Mouse (Mus musculus): ENCODE measurements around the gene Crocc2. TPM values are rescaled to one million over a fixed set of nuclear protein-coding genes. Genes with fewer than 3 reads are reported as not detected.

Crocc2 gene
- polyA plus RNA-seq, 1 experiment from 2014 or later: not detected

DNA sequence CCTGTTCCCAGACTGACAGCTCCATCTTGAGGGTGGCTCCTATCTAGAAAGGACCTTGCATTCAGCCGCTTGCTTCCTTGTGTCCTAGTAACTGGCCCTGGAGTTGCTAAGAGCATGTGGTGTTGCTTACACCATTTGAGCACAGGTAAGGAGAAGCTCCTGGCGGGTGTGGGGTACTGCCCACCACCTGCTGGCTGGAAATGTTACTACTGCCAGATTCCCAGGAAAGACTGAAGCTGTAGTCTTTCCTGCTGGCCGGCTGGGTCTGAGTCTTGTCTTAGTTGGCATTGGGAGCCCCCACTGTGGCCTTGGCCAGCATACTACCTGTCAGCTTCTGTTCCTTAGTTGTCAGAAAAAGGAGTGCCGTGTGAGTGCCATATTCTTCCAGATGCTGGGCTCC is 69.7 kb downstream of the Crocc2 start:
- 50% methylated on average over 4 of the region's 4 CpGs for WGBS (ENCODE audit: insufficient replicate concordance)
- no peak overlapping the region for H3K27ac ChIP-seq (ENCODE audit: low read depth)
- no peaks in the 10 kb centered on the region for H3K36me3 ChIP-seq (replicated peaks; ENCODE audit: insufficient read depth, low read length)
- no peak for DNase-seq
- peaks cover 13% of the 10 kb centered on the region for H3K4me1 ChIP-seq (ENCODE audit: insufficient read depth)
- peaks cover 27% of the 10 kb centered on the region for H3K27me3 ChIP-seq (ENCODE audit: insufficient read depth, low read length)
- peak; percentile 44 for TF ChIP-seq CTCF (IDR thresholded peaks at IDR 0.05; ENCODE audit: low read depth)
- TF ChIP-seq EP300 (IDR thresholded peaks at IDR 0.05; ENCODE audit: low read depth): no peak
- ATAC-seq: no peak
- no peak overlapping the region for H3K4me3 ChIP-seq (ENCODE audit: low read depth, low read length)
- no peak overlapping the region for H3K9ac ChIP-seq (replicated peaks)
- H3K4me2 ChIP-seq (ENCODE audit: low read depth, low read length): no peak overlapping the region
- H3K9me3 ChIP-seq (ENCODE audit: low read length): no peaks in the 10 kb centered on the region

DNA sequence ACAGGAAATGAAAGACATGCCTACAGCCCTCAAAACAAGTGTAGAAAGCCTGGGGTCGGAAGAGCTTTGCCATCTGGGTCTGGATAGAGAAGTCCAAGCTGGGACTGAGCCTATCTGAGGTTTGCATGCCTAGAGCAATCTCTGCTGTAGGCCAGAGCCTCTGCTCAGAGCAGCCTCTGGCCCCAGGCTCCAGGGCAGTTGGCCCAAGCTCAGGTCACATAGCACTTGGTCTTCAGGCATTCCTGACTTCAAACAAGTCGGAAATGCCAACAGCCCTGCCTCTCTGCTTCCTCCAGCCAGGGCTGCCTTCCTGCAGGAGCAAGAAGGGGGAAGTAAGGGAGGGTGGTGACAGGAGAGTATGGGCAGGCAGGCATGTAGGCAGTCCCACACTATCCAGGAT is 77.4 kb downstream of the Crocc2 start:
- H3K9me3 ChIP-seq (ENCODE audit: low read length): no peaks in the 10 kb centered on the region
- DNase-seq (no peak), ATAC-seq (no peak)
- H3K4me2 ChIP-seq (ENCODE audit: low read depth, low read length): no peak overlapping the region
- no peaks in the 10 kb centered on the region for H3K36me3 ChIP-seq (replicated peaks; ENCODE audit: insufficient read depth, low read length)
- WGBS (ENCODE audit: insufficient replicate concordance): 38% methylated on average over 2 of the region's 2 CpGs
- H3K9ac ChIP-seq (replicated peaks): no peak overlapping the region
- no peak overlapping the region for H3K27ac ChIP-seq (ENCODE audit: low read depth)
- H3K4me1 ChIP-seq (ENCODE audit: insufficient read depth): no peaks in the 10 kb centered on the region; the same call in 1 of the 2 replicates
- TF ChIP-seq EP300 (IDR thresholded peaks at IDR 0.05; ENCODE audit: low read depth) (no peak), CTCF (IDR thresholded peaks at IDR 0.05; ENCODE audit: low read depth) (no peak)
- no peak overlapping the region for H3K4me3 ChIP-seq (ENCODE audit: low read depth, low read length)
- no peaks in the 10 kb centered on the region for H3K27me3 ChIP-seq (ENCODE audit: insufficient read depth, low read length)

- Histone ChIP-seq H3K9ac (replicated peaks) (no peak overlapping the region), H3K9me3 (ENCODE audit: low read length) (no peaks in the 10 kb centered on the region), H3K4me3 (ENCODE audit: low read depth, low read length) (no peak overlapping the region), H3K36me3 (replicated peaks; ENCODE audit: insufficient read depth, low read length) (no peaks in the 10 kb centered on the region), H3K27ac (ENCODE audit: low read depth) (no peak overlapping the region), H3K27me3 (ENCODE audit: insufficient read depth, low read length) (0 out of 2 replicates have a peak, but pooled peaks cover 2% of the 10 kb centered on the region), H3K4me1 (ENCODE audit: insufficient read depth) (no peaks in the 10 kb centered on the region), H3K4me2 (ENCODE audit: low read depth, low read length) (no peak overlapping the region)
- WGBS (ENCODE audit: insufficient replicate concordance): 33% methylated on average over 2 of the region's 2 CpGs
- ATAC-seq: no peak
- TF ChIP-seq EP300 (IDR thresholded peaks at IDR 0.05; ENCODE audit: low read depth) (no peak), CTCF (IDR thresholded peaks at IDR 0.05; ENCODE audit: low read depth) (no peak)
- DNase-seq: no peak
These were observed 84.1 kb downstream of the Crocc2 start for GRCm38 (mm10) chr1:93252586-93252985.

GRCm38 (mm10) chr1:93255761-93256160 is 87.2 kb downstream of the Crocc2 start:
- no peak overlapping the region for H3K4me2 ChIP-seq (ENCODE audit: low read depth, low read length)
- TF ChIP-seq CTCF (IDR thresholded peaks at IDR 0.05; ENCODE audit: low read depth): no peak
- no peak for TF ChIP-seq EP300 (IDR thresholded peaks at IDR 0.05; ENCODE audit: low read depth)
- no peaks in the 10 kb centered on the region for H3K9me3 ChIP-seq (ENCODE audit: low read length)
- DNase-seq (no peak), ATAC-seq (no peak)
- H3K9ac ChIP-seq (replicated peaks): no peak overlapping the region
- H3K36me3 ChIP-seq (replicated peaks; ENCODE audit: insufficient read depth, low read length): no peaks in the 10 kb centered on the region
- H3K4me1 ChIP-seq (ENCODE audit: insufficient read depth): no peaks in the 10 kb centered on the region
- H3K4me3 ChIP-seq (ENCODE audit: low read depth, low read length): no peak overlapping the region
- H3K27me3 ChIP-seq (ENCODE audit: insufficient read depth, low read length): 0 out of 2 replicates have a peak, but pooled peaks cover 2% of the 10 kb centered on the region
- WGBS (ENCODE audit: insufficient replicate concordance): 76% methylated on average over 7 of the region's 7 CpGs
- H3K27ac ChIP-seq (ENCODE audit: low read depth): no peak overlapping the region

GRCm38 (mm10) chr1:93257560-93257959 is 89.0 kb downstream of the Crocc2 start:
- Histone ChIP-seq H3K36me3 (replicated peaks; ENCODE audit: insufficient read depth, low read length) (no peaks in the 10 kb centered on the region), H3K4me3 (ENCODE audit: low read depth, low read length) (no peak overlapping the region), H3K27me3 (ENCODE audit: insufficient read depth, low read length) (0 out of 2 replicates have a peak, but pooled peaks cover 2% of the 10 kb centered on the region), H3K9me3 (ENCODE audit: low read length) (no peaks in the 10 kb centered on the region), H3K27ac (ENCODE audit: low read depth) (no peak overlapping the region), H3K9ac (replicated peaks) (no peak overlapping the region), H3K4me1 (ENCODE audit: insufficient read depth) (no peaks in the 10 kb centered on the region), H3K4me2 (ENCODE audit: low read depth, low read length) (no peak overlapping the region)
- DNase-seq: no peak
- TF ChIP-seq EP300 (IDR thresholded peaks at IDR 0.05; ENCODE audit: low read depth) (no peak), CTCF (IDR thresholded peaks at IDR 0.05; ENCODE audit: low read depth) (no peak)
- WGBS (ENCODE audit: insufficient replicate concordance): 80% methylated on average over 1 of the region's 1 CpGs
- ATAC-seq: no peak

- TF ChIP-seq CTCF (IDR thresholded peaks at IDR 0.05; ENCODE audit: low read depth): no peak
- no peak for TF ChIP-seq EP300 (IDR thresholded peaks at IDR 0.05; ENCODE audit: low read depth)
- WGBS (ENCODE audit: insufficient replicate concordance): 28% methylated on average over 3 of the region's 3 CpGs
- no peaks in the 10 kb centered on the region for H3K27me3 ChIP-seq (ENCODE audit: insufficient read depth, low read length)
- H3K27ac ChIP-seq (ENCODE audit: low read depth): no peak overlapping the region
- no peak overlapping the region for H3K9ac ChIP-seq (replicated peaks)
- H3K4me1 ChIP-seq (ENCODE audit: insufficient read depth): no peaks in the 10 kb centered on the region
- no peak overlapping the region for H3K4me2 ChIP-seq (ENCODE audit: low read depth, low read length)
- ATAC-seq: no peak
- H3K4me3 ChIP-seq (ENCODE audit: low read depth, low read length): no peak overlapping the region
- no peaks in the 10 kb centered on the region for H3K9me3 ChIP-seq (ENCODE audit: low read length)
- H3K36me3 ChIP-seq (replicated peaks; ENCODE audit: insufficient read depth, low read length): no peaks in the 10 kb centered on the region
- DNase-seq: no peak
These were observed 98.7 kb downstream of the Crocc2 start for GRCm38 (mm10) chr1:93267207-93267606.

DNA sequence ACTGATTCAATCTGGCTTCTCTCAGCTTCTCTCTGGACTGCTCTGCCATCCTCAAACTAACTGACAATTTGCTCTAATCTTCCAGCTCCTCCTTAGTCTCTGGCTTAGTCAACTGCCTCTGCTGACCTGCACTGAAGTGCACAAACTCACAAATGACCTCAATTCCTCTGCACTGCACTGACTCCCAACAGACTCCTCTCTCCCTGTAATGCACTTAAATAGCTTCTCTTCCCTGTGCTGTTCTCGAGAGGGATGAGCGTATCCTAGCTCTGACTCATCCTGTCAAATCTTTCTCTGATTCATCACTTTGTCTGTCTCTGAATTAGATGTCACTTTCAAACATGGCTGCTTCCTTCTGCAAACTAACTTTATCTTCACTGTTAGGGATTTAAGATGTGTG is 99.7 kb downstream of the Crocc2 start:
- no peak for TF ChIP-seq EP300 (IDR thresholded peaks at IDR 0.05; ENCODE audit: low read depth)
- TF ChIP-seq CTCF (IDR thresholded peaks at IDR 0.05; ENCODE audit: low read depth): no peak
- Histone ChIP-seq H3K4me1 (ENCODE audit: insufficient read depth) (no peaks in the 10 kb centered on the region), H3K27me3 (ENCODE audit: insufficient read depth, low read length) (no peaks in the 10 kb centered on the region), H3K9ac (replicated peaks) (no peak overlapping the region), H3K9me3 (ENCODE audit: low read length) (no peaks in the 10 kb centered on the region), H3K36me3 (replicated peaks; ENCODE audit: insufficient read depth, low read length) (no peaks in the 10 kb centered on the region), H3K4me2 (ENCODE audit: low read depth, low read length) (no peak overlapping the region), H3K27ac (ENCODE audit: low read depth) (no peak overlapping the region), H3K4me3 (ENCODE audit: low read depth, low read length) (no peak overlapping the region)
- ATAC-seq (no peak), DNase-seq (no peak)
- 81% methylated on average over 2 of the region's 2 CpGs for WGBS (ENCODE audit: insufficient replicate concordance)
